Mouse (Mus musculus): ENCODE data around the gene Gtf2ird1.
"Not testable (repeated sequence)": the region's sequence is repeated elsewhere in the genome, so short reads cannot be mapped to it uniquely, and the experiment has no call there.

DNA sequence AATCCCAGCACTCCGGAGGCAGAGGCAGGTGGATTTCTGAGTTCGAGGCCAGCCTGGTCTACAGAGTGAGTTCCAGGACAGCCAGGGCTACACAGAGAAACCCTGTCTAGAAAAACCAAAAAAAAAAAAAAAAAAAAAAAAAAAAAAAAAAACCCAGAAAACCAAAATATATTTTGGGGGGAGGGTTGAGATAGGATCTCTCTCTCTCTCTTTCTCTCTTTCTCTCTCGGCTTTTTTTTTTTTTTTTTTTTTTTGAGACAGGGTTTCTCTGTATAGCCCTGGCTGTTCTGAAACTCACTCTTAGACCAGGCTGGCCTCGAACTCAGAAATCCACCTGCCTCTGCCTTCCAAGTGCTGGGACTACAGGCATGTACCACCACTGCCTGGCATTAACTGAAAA, 113.0 kb downstream of the Gtf2ird1 start:
- not testable (repeated sequence) for TF ChIP-seq CTCF (IDR thresholded peaks at IDR 0.05; ENCODE audit: low read depth, low read length); EP300 (IDR thresholded peaks at IDR 0.05; ENCODE audit: insufficient read depth, low read depth, low read length); POLR2A (IDR thresholded peaks at IDR 0.05; ENCODE audit: insufficient read depth, low read length)

Measured in ES-Bruce4 (cell line).